Mouse (Mus musculus) bone marrow macrophage, adult 2 months (primary cell): ENCODE results near the gene Ceacam2. TPM values are rescaled to one million over a fixed set of nuclear protein-coding genes. Genes with fewer than 3 reads are reported as not detected.
"Not testable (repeated sequence)": the region's sequence is repeated elsewhere in the genome, so short reads cannot be mapped to it uniquely, and the experiment has no call there.

Experiments used
- H3K27ac ChIP-seq: 2 replicates; pipeline ENCODE4 v1.5.1; 2012; ENCODE audit warnings: low read depth, low read length; ENCODE audit not compliant: insufficient read depth
- H3K4me1 ChIP-seq: 2 replicates; pipeline ENCODE4 v1.6.1; 2012; ENCODE audit warnings: low read length; ENCODE audit not compliant: control insufficient read depth, insufficient read depth
- H3K4me3 ChIP-seq: 2 replicates; pipeline ENCODE4 v1.5.1; 2012; ENCODE audit warnings: mild to moderate bottlenecking, low read length, moderate library complexity; ENCODE audit not compliant: insufficient read depth
- CTCF ChIP-seq: IDR thresholded peaks from 2 replicates; pipeline ENCODE4 v1.5.1; 2012; ENCODE audit warnings: low read depth, mild to moderate bottlenecking, low read length, moderate library complexity
- POLR2A ChIP-seq: IDR thresholded peaks from 2 replicates; pipeline ENCODE4 v1.6.1; 2012; ENCODE audit warnings: mild to moderate bottlenecking, low read depth, low read length, borderline replicate concordance
- polyA plus RNA-seq: library from polyadenylated mRNA; stranded (reverse); fragments of >200 nt; gene quantifications from 2 replicates; pipeline ENCODE4 v1.2.4, GENCODE M21; 2012; ENCODE audit not compliant: missing spikeins, insufficient read depth, insufficient read length

Gene Ceacam2
- polyA plus RNA-seq, 1 experiment, result 0.52 TPM

GRCm38 (mm10) chr7:25541464-25541863, 1.8 kb upstream of the Ceacam2 start:
- H3K27ac ChIP-seq, H3K4me3 ChIP-seq, H3K4me1 ChIP-seq: not testable (repeated sequence)
- TF ChIP-seq CTCF, result peak; percentile 49; the same call in 1 of the 2 replicates

- not testable (repeated sequence) for H3K4me3 ChIP-seq, H3K27ac ChIP-seq, H3K4me1 ChIP-seq
These were observed 297 bp upstream of the Ceacam2 start for GRCm38 (mm10) chr7:25539954-25540353.

GRCm38 (mm10) chr7:25530837-25531236, 8.8 kb downstream of the Ceacam2 start:
- Histone ChIP-seq H3K4me3 (no peak overlapping the region), H3K27ac (no peak overlapping the region), H3K4me1 (peaks cover 7% of the 10 kb centered on the region)
- TF ChIP-seq POLR2A (no peak), CTCF (no peak)

- H3K4me3 ChIP-seq, result not testable (repeated sequence)
These were observed 23.4 kb downstream of the Ceacam2 start for GRCm38 (mm10) chr7:25516070-25516777.

GRCm38 (mm10) chr7:25515667-25516066, 24.0 kb downstream of the Ceacam2 start:
- H3K4me1 ChIP-seq, H3K27ac ChIP-seq, H3K4me3 ChIP-seq: not testable (repeated sequence)

More at GRCm38 (mm10) chr7:25516070-25516777, 23.4 kb downstream of the Ceacam2 start:
- H3K4me1 ChIP-seq, H3K27ac ChIP-seq: not testable (repeated sequence)

GRCm38 (mm10) chr7:25509925-25510324, 29.7 kb downstream of the Ceacam2 start:
- TF ChIP-seq POLR2A (no peak), CTCF (no peak)
- no peak overlapping the region for H3K4me3 ChIP-seq
- no peaks in the 10 kb centered on the region for H3K4me1 ChIP-seq
- H3K27ac ChIP-seq, result no peak overlapping the region

- Histone ChIP-seq H3K4me1 (no peaks in the 10 kb centered on the region), H3K4me3 (no peak overlapping the region), H3K27ac (no peak overlapping the region)
- TF ChIP-seq CTCF, result no peak
- TF ChIP-seq POLR2A, result no peak
These were observed 45.0 kb downstream of the Ceacam2 start for GRCm38 (mm10) chr7:25494649-25495048.

GRCm38 (mm10) chr7:25490698-25491097, 49.0 kb downstream of the Ceacam2 start:
- not testable (repeated sequence) for H3K4me1 ChIP-seq, H3K27ac ChIP-seq, H3K4me3 ChIP-seq

- not testable (repeated sequence) for H3K4me1 ChIP-seq, H3K27ac ChIP-seq, H3K4me3 ChIP-seq
These were observed 50.3 kb downstream of the Ceacam2 start for GRCm38 (mm10) chr7:25489382-25489781.

GRCm38 (mm10) chr7:25486186-25486585, 53.5 kb downstream of the Ceacam2 start:
- Histone ChIP-seq H3K27ac (no peak overlapping the region), H3K4me3 (no peak overlapping the region), H3K4me1 (no peaks in the 10 kb centered on the region)
- TF ChIP-seq CTCF, result no peak

- H3K4me1 ChIP-seq, result no peaks in the 10 kb centered on the region
- H3K27ac ChIP-seq, result no peak overlapping the region
- TF ChIP-seq POLR2A (no peak), CTCF (no peak)
- H3K4me3 ChIP-seq, result no peak overlapping the region
These were observed 54.6 kb downstream of the Ceacam2 start for GRCm38 (mm10) chr7:25485061-25485460.
